Mouse (Mus musculus) CD4-positive, CD25-positive, alpha-beta regulatory T cell (primary cell): ENCODE data around the gene Zfyve21. TPM values are rescaled to one million over a fixed set of nuclear protein-coding genes. Genes with fewer than 3 reads are reported as not detected.

ENCODE experiments used
- polyA plus RNA-seq: library from polyadenylated mRNA; unstranded; fragments of 100-300 nt; shearing (Covaris generic); gene quantifications from one replicate; pipeline ENCODE4 v1.2.1, GENCODE M21; 2017

The Zfyve21 gene
- 8.5 TPM for polyA plus RNA-seq

DNA sequence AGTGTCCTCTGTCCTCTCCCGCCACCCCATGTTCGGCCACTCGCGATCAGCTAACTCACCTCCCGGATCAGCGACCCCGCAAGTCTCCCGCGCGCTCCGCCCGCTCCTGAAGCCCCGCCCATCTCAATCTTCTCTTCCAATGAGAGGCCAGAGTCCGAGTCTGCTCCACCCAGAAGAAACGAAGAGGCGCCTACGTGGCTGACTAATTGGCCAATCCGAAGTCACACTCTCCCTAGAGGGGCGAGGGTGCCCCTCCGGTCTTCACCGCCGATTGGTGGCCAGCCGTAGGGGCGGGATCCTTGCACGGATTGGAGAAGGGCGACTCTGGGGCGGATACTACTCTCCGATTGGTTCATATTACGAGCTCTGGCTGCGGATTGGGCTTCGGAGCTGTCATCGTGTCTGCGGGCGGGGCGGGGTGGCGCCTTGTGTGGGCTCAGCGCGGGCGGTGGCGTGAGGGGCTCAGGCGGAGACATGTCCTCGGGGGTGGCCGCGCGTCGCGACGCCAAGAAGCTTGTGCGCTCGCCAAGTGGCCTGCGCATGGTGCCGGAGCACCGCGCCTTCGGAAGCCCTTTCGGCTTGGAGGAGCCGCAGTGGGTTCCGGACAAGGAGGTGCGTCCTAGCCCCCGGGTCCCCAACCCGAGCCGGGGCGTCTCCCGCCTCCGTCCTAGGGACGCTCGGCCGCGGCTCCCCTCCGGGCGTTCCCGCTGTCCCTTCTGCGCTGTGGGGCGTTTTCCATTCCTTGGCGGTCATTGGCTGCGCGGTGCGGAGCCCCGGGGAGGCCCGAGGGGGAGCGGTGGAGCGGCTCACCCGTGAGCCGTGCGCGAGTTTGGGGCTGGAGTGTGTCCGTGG, at the start of gene Zfyve21, which contains the start of gene Xrcc3:
Gene Zfyve21, plus strand, starts transcription at position 405 of the 852 bp plus-strand sequence.
Gene Xrcc3, minus strand, starts transcription at position 108 of the 852 bp plus-strand sequence.

Other genes starting within 250 kb of the Zfyve21 start
- 129 TPM for gene Mark3, start 239.6 kb upstream of the Zfyve21 start, polyA plus RNA-seq
- gene Ckb, start 141.8 kb upstream of the Zfyve21 start, polyA plus RNA-seq, result 38.7 TPM
- gene Trmt61a, start 136.1 kb upstream of the Zfyve21 start, polyA plus RNA-seq, result 24.0 TPM
- gene Bag5, start 100.9 kb upstream of the Zfyve21 start, polyA plus RNA-seq, result 53.1 TPM
- gene Apopt1, start 100.9 kb upstream of the Zfyve21 start, polyA plus RNA-seq, result 59.8 TPM
- gene Klc1, start 55.3 kb upstream of the Zfyve21 start, polyA plus RNA-seq, result 54.3 TPM
- gene Xrcc3, start 297 bp upstream of the Zfyve21 start, polyA plus RNA-seq, result 4.1 TPM
- 75.9 TPM for gene Ppp1r13b, start 93.9 kb downstream of the Zfyve21 start, polyA plus RNA-seq
- 231 TPM for gene Atp5mpl, start 152.8 kb downstream of the Zfyve21 start, polyA plus RNA-seq
- gene Tdrd9, start 157.4 kb downstream of the Zfyve21 start, polyA plus RNA-seq, result not detected
- not detected for gene Rd3l, start 167.1 kb downstream of the Zfyve21 start, polyA plus RNA-seq